Mouse (Mus musculus): ENCODE data around the gene Bcl7c.
"Not testable (repeated sequence)": the region's sequence is repeated elsewhere in the genome, so short reads cannot be mapped to it uniquely, and the experiment has no call there.

Bcl7c gene

GRCm38 (mm10) chr7:127649206-127649605 is 59.5 kb downstream of the Bcl7c start:
- no peak for DNase-seq (ENCODE audit: low read depth in 1 of 2, low spot score in 2 of 2)

GRCm38 (mm10) chr7:127648516-127649201 is 60.1 kb downstream of the Bcl7c start:
- no peak for DNase-seq (ENCODE audit: low read depth in 1 of 2, low spot score in 2 of 2)

- DNase-seq (ENCODE audit: low read depth in 1 of 2, low spot score in 2 of 2) = not testable (repeated sequence)
These were observed 61.2 kb downstream of the Bcl7c start for GRCm38 (mm10) chr7:127647576-127647975.

- no peak for DNase-seq (ENCODE audit: low read depth in 1 of 2, low spot score in 2 of 2)
These were observed 62.4 kb downstream of the Bcl7c start for GRCm38 (mm10) chr7:127646363-127646762.

- no peak for DNase-seq (ENCODE audit: low read depth in 1 of 2, low spot score in 2 of 2)
These were observed 66.5 kb downstream of the Bcl7c start for GRCm38 (mm10) chr7:127642254-127642653.

GRCm38 (mm10) chr7:127641260-127641659 is 67.5 kb downstream of the Bcl7c start:
- no peak for DNase-seq (ENCODE audit: low read depth in 1 of 2, low spot score in 2 of 2)

GRCm38 (mm10) chr7:127636963-127637362 is 71.8 kb downstream of the Bcl7c start:
- DNase-seq (ENCODE audit: low read depth in 1 of 2, low spot score in 2 of 2) = no peak

GRCm38 (mm10) chr7:127631416-127631815 is 77.3 kb downstream of the Bcl7c start:
- DNase-seq (ENCODE audit: low read depth in 1 of 2, low spot score in 2 of 2) = no peak

GRCm38 (mm10) chr7:127628646-127629045 is 80.1 kb downstream of the Bcl7c start:
- DNase-seq (ENCODE audit: low read depth in 1 of 2, low spot score in 2 of 2) = no peak

GRCm38 (mm10) chr7:127626471-127626870 is 82.3 kb downstream of the Bcl7c start:
- DNase-seq (ENCODE audit: low read depth in 1 of 2, low spot score in 2 of 2) = no peak

- no peak for DNase-seq (ENCODE audit: low read depth in 1 of 2, low spot score in 2 of 2)
These were observed 82.7 kb downstream of the Bcl7c start for GRCm38 (mm10) chr7:127626039-127626438.

GRCm38 (mm10) chr7:127618402-127618801 is 90.3 kb downstream of the Bcl7c start:
- not testable (repeated sequence) for DNase-seq (ENCODE audit: low read depth in 1 of 2, low spot score in 2 of 2)

- no peak for DNase-seq (ENCODE audit: low read depth in 1 of 2, low spot score in 2 of 2)
These were observed 90.8 kb downstream of the Bcl7c start for GRCm38 (mm10) chr7:127617962-127618361.

GRCm38 (mm10) chr7:127616881-127617280 is 91.9 kb downstream of the Bcl7c start:
- DNase-seq (ENCODE audit: low read depth in 1 of 2, low spot score in 2 of 2) = no peak

- no peak for DNase-seq (ENCODE audit: low read depth in 1 of 2, low spot score in 2 of 2)
These were observed 92.4 kb downstream of the Bcl7c start for GRCm38 (mm10) chr7:127616336-127616735.

- DNase-seq (ENCODE audit: low read depth in 1 of 2, low spot score in 2 of 2) = peak in 1 of 2 experiments; percentile 28
These were observed 93.6 kb downstream of the Bcl7c start, which contains the start of gene Zfp629 for GRCm38 (mm10) chr7:127614891-127615843. Gene Zfp629 (minus strand): TSS chr7:127615797.

GRCm38 (mm10) chr7:127614511-127614890 is 94.2 kb downstream of the Bcl7c start:
- no peak for DNase-seq (ENCODE audit: low read depth in 1 of 2, low spot score in 2 of 2)

GRCm38 (mm10) chr7:127614091-127614490 is 94.6 kb downstream of the Bcl7c start:
- DNase-seq (ENCODE audit: low read depth in 1 of 2, low spot score in 2 of 2) = no peak

- DNase-seq (ENCODE audit: low read depth in 1 of 2, low spot score in 2 of 2) = no peak
These were observed 95.2 kb downstream of the Bcl7c start for GRCm38 (mm10) chr7:127613501-127613900.

- no peak for DNase-seq (ENCODE audit: low read depth in 1 of 2, low spot score in 2 of 2)
These were observed 97.2 kb downstream of the Bcl7c start for GRCm38 (mm10) chr7:127611561-127611960.
